Mouse (Mus musculus): ENCODE measurements around the gene Zfp809. TPM values are rescaled to one million over a fixed set of nuclear protein-coding genes. Genes with fewer than 3 reads are reported as not detected.
"Not testable (repeated sequence)": the region's sequence is repeated elsewhere in the genome, so short reads cannot be mapped to it uniquely, and the experiment has no call there.

The Zfp809 gene
- 17.9 and 19.9 TPM in 2 replicates for polyA plus RNA-seq (2015; fragmentation: Nextera tagmentation; extraction: Ambion mirVana)

DNA sequence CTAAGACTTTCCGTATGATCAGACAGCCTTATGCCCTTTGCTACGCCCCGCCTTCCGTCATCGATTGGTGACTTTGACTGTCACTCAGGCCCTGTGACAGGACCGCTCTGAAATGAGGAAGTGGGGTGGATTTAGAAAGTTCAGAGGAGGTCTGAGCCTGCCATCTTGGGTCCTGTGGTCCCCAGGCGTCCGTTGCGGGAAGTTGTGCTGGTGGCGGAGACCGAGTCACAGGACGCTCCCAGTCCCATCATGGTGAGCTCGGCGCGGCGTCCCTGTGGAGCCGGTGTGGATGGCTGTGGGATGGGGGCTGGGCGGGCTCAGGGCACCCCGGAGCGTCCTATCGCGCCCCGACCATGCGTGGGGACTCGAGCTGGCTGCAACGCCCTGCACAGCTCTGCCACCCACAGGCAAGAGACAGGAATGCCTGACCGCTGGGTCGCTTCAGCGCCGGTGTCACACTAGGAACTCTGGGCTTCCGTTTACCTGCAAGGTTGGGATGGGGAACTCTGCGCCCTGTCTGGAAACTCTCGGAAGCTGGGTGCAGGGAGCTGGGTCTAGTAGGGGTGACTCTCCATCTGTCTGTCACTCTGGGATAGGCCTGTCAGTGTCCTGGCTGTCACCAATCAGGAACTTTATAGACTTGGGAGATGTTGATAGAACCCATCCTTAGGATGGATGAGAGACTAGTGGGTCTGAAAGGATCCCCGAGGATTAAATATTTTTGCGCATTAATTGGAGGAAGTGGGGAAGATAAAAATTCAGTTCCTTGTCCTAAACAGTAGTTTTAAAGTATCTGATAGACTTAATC is at the start of gene Zfp809:
Gene Zfp809 (plus strand): TSS at position 134 of the 808 bp plus-strand sequence.
- DNase-seq (ENCODE audit: low spot score), result peak; percentile 99

DNA sequence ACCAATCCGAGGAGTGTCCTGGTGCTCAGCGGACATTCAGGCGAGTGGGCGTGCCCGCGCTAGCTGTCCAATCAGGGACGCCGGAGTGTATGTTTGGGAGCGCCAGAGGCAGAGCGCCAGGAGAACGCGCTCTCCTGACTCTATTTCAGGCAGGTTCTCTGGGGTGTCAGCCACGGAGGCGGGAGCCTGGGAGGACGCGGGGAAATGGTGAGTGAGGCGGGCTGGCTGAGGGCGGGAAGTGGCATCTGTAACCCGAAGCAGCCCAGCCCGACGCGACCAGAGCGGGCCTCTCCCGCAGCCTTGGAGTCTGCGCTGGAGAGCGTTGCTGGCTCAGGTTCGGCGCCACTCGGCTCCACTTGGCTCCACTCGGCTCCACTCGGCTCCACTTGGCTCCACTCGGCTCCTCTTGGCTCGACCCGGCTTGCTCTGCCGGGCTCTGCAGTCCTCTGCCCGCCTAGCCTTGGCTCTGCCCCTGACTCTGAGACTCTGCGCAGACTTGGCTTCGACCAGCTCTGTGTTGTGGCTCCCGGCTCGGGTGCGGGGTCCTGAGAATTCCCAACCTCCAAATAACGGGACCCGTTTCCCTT is 37.4 kb upstream of the Zfp809 start, which contains the start of gene Zfp872:
Gene Zfp872 (plus strand): TSS at position 66 of the 587 bp plus-strand sequence.
- no peak for DNase-seq (ENCODE audit: low spot score)

- DNase-seq (ENCODE audit: low spot score), result no peak
These were observed 29.1 kb upstream of the Zfp809 start for GRCm38 (mm10) chr9:22196412-22196811.

GRCm38 (mm10) chr9:22213785-22214194 is 11.7 kb upstream of the Zfp809 start:
- no peak for DNase-seq (ENCODE audit: low spot score)

GRCm38 (mm10) chr9:22214549-22214948 is 11.0 kb upstream of the Zfp809 start:
- no peak for DNase-seq (ENCODE audit: low spot score)

GRCm38 (mm10) chr9:22216705-22217104 is 8.8 kb upstream of the Zfp809 start:
- no peak for DNase-seq (ENCODE audit: low spot score)

DNA sequence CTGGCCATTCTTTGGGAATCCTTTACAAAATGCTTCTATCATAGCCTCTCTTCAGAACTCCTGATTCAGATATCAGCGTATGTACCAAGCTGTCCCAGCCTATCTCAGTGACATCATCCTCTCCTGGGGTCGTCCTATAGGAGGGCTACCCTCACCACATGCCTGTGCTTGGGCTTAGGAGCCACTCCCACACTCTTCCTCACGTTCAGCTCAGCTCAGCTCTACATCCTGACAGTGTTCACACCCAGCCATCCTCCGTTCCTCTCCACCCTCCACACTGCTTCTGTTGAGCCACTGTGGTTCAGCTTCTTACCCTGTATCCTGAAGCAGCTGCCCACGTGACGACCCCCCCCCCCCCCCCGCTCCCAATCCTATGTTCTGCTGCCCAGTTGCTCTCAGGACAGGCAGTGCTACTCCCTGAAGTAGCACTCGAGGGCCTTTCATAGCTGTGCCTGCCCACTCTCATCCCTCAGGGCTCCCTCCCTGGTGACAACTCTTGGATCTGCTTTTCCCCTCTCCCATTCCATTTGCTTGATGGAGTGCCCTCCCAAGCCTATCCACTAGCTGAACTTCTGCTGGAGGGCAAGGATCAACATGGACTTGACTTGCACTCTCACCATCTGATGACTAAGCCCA is 7.5 kb upstream of the Zfp809 start:
- DNase-seq (ENCODE audit: low spot score), result no peak

GRCm38 (mm10) chr9:22224066-22224465 is 1.4 kb upstream of the Zfp809 start:
- no peak for DNase-seq (ENCODE audit: low spot score)

- peak; percentile 71 for DNase-seq (ENCODE audit: low spot score)
These were observed 694 bp upstream of the Zfp809 start for GRCm38 (mm10) chr9:22224536-22225503.

GRCm38 (mm10) chr9:22226389-22226673 is 817 bp downstream of the Zfp809 start:
- DNase-seq (ENCODE audit: low spot score), result not testable (repeated sequence)

DNA sequence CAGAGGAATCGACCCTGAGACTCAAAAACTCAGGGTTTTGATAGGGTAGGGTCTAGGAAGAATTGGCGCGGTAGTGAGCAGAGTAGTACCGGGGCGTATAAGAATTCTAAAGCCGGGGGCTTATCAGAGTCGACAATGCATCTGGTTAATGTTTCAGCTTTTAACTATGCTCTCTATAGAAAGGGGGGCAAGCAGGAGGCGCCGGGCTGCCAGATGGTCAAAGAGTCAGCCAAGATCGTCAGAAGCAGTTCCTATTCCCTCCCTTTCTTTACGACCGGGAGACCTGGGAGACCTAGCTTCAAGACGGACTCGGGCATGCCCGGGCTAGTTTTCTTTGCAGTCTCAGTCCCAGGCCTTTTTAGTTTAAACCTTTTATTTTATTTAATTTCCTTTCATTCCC is 1.3 kb downstream of the Zfp809 start:
- DNase-seq (ENCODE audit: low spot score), result no peak

GRCm38 (mm10) chr9:22229386-22230026 is 4.0 kb downstream of the Zfp809 start:
- no peak for DNase-seq (ENCODE audit: low spot score)

- no peak for DNase-seq (ENCODE audit: low spot score)
These were observed 4.5 kb downstream of the Zfp809 start for GRCm38 (mm10) chr9:22230061-22230460.

DNA sequence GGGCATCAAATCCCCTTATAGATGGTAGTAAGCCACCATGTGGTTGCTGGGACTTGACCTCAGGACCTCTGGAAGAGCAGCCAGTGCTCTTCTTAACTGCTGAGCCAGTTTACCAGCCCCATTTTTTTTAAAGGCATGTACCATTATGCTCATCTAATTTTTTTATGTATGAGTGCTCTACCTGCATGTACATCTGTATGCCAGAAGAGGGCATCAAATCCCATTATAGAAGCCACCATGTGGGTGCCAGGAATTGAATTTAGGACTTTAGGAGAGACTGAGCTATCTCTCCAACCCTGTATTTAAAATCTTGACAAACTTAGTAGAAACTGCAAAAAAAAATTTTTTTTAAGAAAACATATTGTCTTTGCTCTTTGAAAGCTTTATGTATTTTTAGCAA is 5.0 kb downstream of the Zfp809 start:
- DNase-seq (ENCODE audit: low spot score), result peak; percentile 15

DNA sequence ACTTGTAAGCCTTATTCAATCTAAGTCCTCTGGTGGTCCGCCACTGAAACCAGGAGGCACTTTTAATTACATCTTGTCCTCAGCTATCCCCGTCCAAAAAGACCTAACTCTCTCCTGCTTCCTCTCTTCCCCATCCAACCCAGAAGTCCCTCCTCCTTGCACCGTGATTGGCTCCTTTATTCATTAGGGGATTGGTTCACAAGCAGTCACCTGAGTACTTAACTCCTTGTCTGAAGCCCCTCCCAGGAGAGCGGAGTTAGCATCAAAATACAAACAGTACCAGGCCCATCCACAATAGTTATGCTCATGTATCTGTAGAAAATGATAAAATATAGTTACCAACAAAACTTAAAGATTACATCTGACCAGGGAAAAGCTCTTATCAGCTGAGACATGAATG is 14.5 kb downstream of the Zfp809 start:
- no peak for DNase-seq (ENCODE audit: low spot score)

GRCm38 (mm10) chr9:22244242-22244641 is 18.7 kb downstream of the Zfp809 start:
- no peak for DNase-seq (ENCODE audit: low spot score)

GRCm38 (mm10) chr9:22256579-22256978 is 31.1 kb downstream of the Zfp809 start:
- DNase-seq (ENCODE audit: low spot score), result no peak

DNA sequence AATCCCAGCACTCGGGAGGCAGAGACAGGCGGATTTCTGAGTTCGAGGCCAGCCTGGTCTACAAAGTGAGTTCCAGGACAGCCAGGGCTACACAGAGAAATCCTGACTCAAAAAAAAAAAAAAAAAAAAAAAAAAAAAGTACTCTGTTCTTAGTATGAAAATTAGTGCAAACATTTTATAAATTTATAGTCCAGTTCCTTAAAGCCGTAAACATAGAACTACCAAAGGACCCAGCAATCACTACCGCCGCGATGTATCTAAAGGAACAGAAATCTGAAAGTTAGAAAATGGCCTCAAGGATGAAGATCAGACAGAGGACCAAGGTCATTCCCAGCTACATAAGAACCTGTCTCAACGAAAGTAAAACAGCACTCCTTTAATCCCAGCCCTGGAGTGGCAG is 33.3 kb downstream of the Zfp809 start:
- no peak for DNase-seq (ENCODE audit: low spot score)

GRCm38 (mm10) chr9:22259184-22260091 is 33.9 kb downstream of the Zfp809 start, which contains the start of gene Zfp599:
Zfp599 (minus strand) TSS chr9:22259895.
- DNase-seq (ENCODE audit: low spot score), result peak; percentile 85

DNA sequence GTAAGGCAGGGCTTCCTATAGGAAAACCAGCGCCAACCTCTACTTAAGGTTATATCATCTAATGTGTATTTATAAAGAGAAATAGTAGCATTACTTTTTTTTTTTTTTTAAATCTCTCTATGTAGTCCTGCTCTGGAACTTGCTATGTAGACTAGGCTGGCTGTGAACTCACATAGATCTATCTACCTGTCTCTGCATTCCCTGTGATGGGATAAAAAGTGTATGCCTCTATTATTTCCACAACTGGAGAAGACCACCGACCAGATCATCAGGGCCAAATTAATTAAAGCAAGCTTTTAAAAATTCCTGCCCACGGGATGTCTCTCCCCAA is 34.5 kb downstream of the Zfp809 start:
- DNase-seq (ENCODE audit: low spot score), result no peak

Measured in thymus, postnatal 0 days (tissue).